Mouse (Mus musculus) CH12.LX (cell line): ENCODE data around the gene 2410004B18Rik. TPM values are rescaled to one million over a fixed set of nuclear protein-coding genes. Genes with fewer than 3 reads are reported as not detected.
A peak's percentile ranks its signal among the peaks of the same experiment; 100 is the strongest.

Source experiments
- DNase-seq: peaks from one replicate; pipeline ENCODE4 v3.0.0-alpha.2; 2013; ENCODE audit errors: extremely low read depth
- H3K27ac ChIP-seq: 2 replicates; pipeline ENCODE4 v1.5.1; 2012; ENCODE audit warnings: low read depth, mild to moderate bottlenecking, control low read depth, moderate library complexity; ENCODE audit not compliant: insufficient read depth
- H3K27me3 ChIP-seq: replicated peaks from 2 replicates; pipeline ENCODE3; 2012; ENCODE audit warnings: inconsistent platforms
- H3K36me3 ChIP-seq, 2 experiments: replicated peaks in 1 of 2; 2 replicates each; pipeline versions ENCODE3 to v1.6.1; 2012; ENCODE audit warnings: inconsistent platforms in 1 of 2, low read length in 1 of 2, mild to moderate bottlenecking in 1 of 2, mixed read lengths in 1 of 2, moderate library complexity in 1 of 2; ENCODE audit not compliant: control insufficient read depth in 1 of 2, insufficient read depth in 1 of 2
- H3K4me1 ChIP-seq, 2 experiments: 2 replicates each; pipeline ENCODE4 v1.6.1; 2012; ENCODE audit warnings: inconsistent platforms in 1 of 2, moderate library complexity in 1 of 2; ENCODE audit not compliant: insufficient read depth in 2 of 2, control insufficient read depth in 1 of 2
- H3K4me2 ChIP-seq: 2 replicates; pipeline ENCODE4 v1.6.1; 2012; ENCODE audit warnings: low read depth, mild to moderate bottlenecking, control low read depth; ENCODE audit not compliant: poor library complexity, insufficient read depth, severe bottlenecking
- H3K4me3 ChIP-seq, 3 experiments: fragments of 150-350 bp in 1 of 3; sonication (generic) in 1 of 3; replicated peaks in 1 of 3; 2 replicates each; pipeline versions ENCODE3 to v1.5.1; 2011 to 2012; ENCODE audit warnings: low read depth in 2 of 3, low read length in 2 of 3, mild to moderate bottlenecking in 2 of 3, moderate library complexity in 2 of 3, control low read depth in 1 of 3, improper control_type of control experiment in 1 of 3, inconsistent platforms in 1 of 3, mixed read lengths in 1 of 3; ENCODE audit not compliant: poor library complexity in 1 of 3
- H3K79me2 ChIP-seq: replicated peaks from 2 replicates; pipeline ENCODE4 v1.6.1; 2012; ENCODE audit warnings: mild to moderate bottlenecking, moderate library complexity; ENCODE audit not compliant: control insufficient read depth, poor library complexity, insufficient read depth, severe bottlenecking; ENCODE audit errors: extremely low read depth
- H3K9ac ChIP-seq: 2 replicates; pipeline ENCODE4 v1.6.1; 2012; ENCODE audit warnings: low read depth, mild to moderate bottlenecking, control low read depth, moderate library complexity; ENCODE audit not compliant: insufficient read depth
- H3K9me3 ChIP-seq: replicated peaks from 2 replicates; pipeline ENCODE3; 2012; ENCODE audit warnings: low read length, inconsistent platforms, mixed read lengths
- BHLHE40 ChIP-seq: IDR thresholded peaks from 2 replicates; pipeline ENCODE4 v1.6.1; 2011; ENCODE audit warnings: mild to moderate bottlenecking, low read depth, low read length, improper control_type of control experiment
- CHD1 ChIP-seq: IDR thresholded peaks from 2 replicates; pipeline ENCODE4 v1.6.1; 2012; ENCODE audit warnings: low read depth, low read length, improper control_type of control experiment, inconsistent platforms
- CTCF ChIP-seq, 2 experiments: IDR thresholded peaks in 1 of 2; conservative IDR thresholded peaks in 1 of 2; 2 replicates each; pipeline ENCODE4 v1.5.1; 2011 to 2012; ENCODE audit warnings: low read depth in 2 of 2, low read length in 2 of 2, improper control_type of control experiment in 1 of 2, inconsistent platforms in 1 of 2, mild to moderate bottlenecking in 1 of 2, moderate library complexity in 1 of 2
- E2F4 ChIP-seq: IDR thresholded peaks from 2 replicates; pipeline ENCODE4 v1.6.1; 2011; ENCODE audit warnings: low read depth, low read length, improper control_type of control experiment; ENCODE audit not compliant: insufficient replicate concordance
- ELF1 ChIP-seq: IDR thresholded peaks from 2 replicates; pipeline ENCODE4 v1.6.1; 2014; ENCODE audit warnings: low read depth, mild to moderate bottlenecking, inconsistent platforms, low read length, improper control_type of control experiment
- EP300 ChIP-seq: IDR thresholded peaks from 2 replicates; pipeline ENCODE4 v1.6.1; 2011; ENCODE audit warnings: low read length, improper control_type of control experiment
- ETS1 ChIP-seq: conservative IDR thresholded peaks from 2 replicates; pipeline ENCODE4 v1.6.1; 2012; ENCODE audit warnings: low read depth, mild to moderate bottlenecking, inconsistent platforms, low read length, improper control_type of control experiment, moderate library complexity
- GABPA ChIP-seq: IDR thresholded peaks from 2 replicates; pipeline ENCODE4 v1.6.1; 2012; ENCODE audit warnings: low read depth, low read length, improper control_type of control experiment, inconsistent platforms; ENCODE audit not compliant: insufficient replicate concordance
- HCFC1 ChIP-seq: IDR thresholded peaks from 2 replicates; pipeline ENCODE4 v1.6.1; 2012; ENCODE audit warnings: low read depth, mild to moderate bottlenecking, inconsistent platforms, low read length, improper control_type of control experiment
- IRF4 ChIP-seq: IDR thresholded peaks from 2 replicates; pipeline ENCODE4 v1.6.1; 2014; ENCODE audit warnings: low read depth, mild to moderate bottlenecking, inconsistent platforms, low read length, improper control_type of control experiment
- JUN ChIP-seq: IDR thresholded peaks from 2 replicates; pipeline ENCODE4 v1.6.1; 2011; ENCODE audit warnings: low read depth, mild to moderate bottlenecking, low read length, improper control_type of control experiment, moderate library complexity; ENCODE audit not compliant: insufficient read depth
- MAFK ChIP-seq: IDR thresholded peaks from 2 replicates; pipeline ENCODE4 v1.6.1; 2011; ENCODE audit warnings: low read length, improper control_type of control experiment; ENCODE audit not compliant: insufficient replicate concordance
- MAX ChIP-seq: IDR thresholded peaks from 2 replicates; pipeline ENCODE4 v1.6.1; 2011; ENCODE audit warnings: low read length, improper control_type of control experiment
- MAZ ChIP-seq: IDR thresholded peaks from 2 replicates; pipeline ENCODE4 v1.6.1; 2012; ENCODE audit warnings: low read depth, mild to moderate bottlenecking, inconsistent platforms, low read length, improper control_type of control experiment, moderate library complexity
- MEF2A ChIP-seq: IDR thresholded peaks from 2 replicates; pipeline ENCODE4 v1.6.1; 2014; ENCODE audit warnings: low read depth, mild to moderate bottlenecking, inconsistent platforms, low read length, improper control_type of control experiment, borderline replicate concordance
- MXI1 ChIP-seq: IDR thresholded peaks from 2 replicates; pipeline ENCODE4 v1.6.1; 2011; ENCODE audit warnings: mild to moderate bottlenecking, low read depth, low read length, improper control_type of control experiment
- NELFE ChIP-seq: IDR thresholded peaks from 2 replicates; pipeline ENCODE4 v1.6.1; 2011; ENCODE audit warnings: low read depth, low read length, improper control_type of control experiment
- NRF1 ChIP-seq: IDR thresholded peaks from 2 replicates; pipeline ENCODE4 v1.6.1; 2014; ENCODE audit warnings: low read depth, mild to moderate bottlenecking, inconsistent platforms, low read length, improper control_type of control experiment, moderate library complexity
- PAX5 ChIP-seq: IDR thresholded peaks from 2 replicates; pipeline ENCODE4 v1.6.1; 2012; ENCODE audit warnings: low read length, inconsistent platforms, mixed read lengths
- POLR2A ChIP-seq: IDR thresholded peaks from 2 replicates; pipeline ENCODE4 v1.6.1; 2011; ENCODE audit warnings: low read depth, mild to moderate bottlenecking, improper control_type of control experiment, low read length
- POLR2AphosphoS2 ChIP-seq: IDR thresholded peaks from 2 replicates; pipeline ENCODE4 v1.6.1; 2011; ENCODE audit warnings: low read depth, low read length, improper control_type of control experiment
- RCOR1 ChIP-seq: conservative IDR thresholded peaks from 2 replicates; pipeline ENCODE4 v1.6.1; 2012; ENCODE audit warnings: low read depth, mild to moderate bottlenecking, inconsistent platforms, low read length, improper control_type of control experiment
- SIN3A ChIP-seq: IDR thresholded peaks from 2 replicates; pipeline ENCODE4 v1.6.1; 2012; ENCODE audit warnings: low read length, improper control_type of control experiment, inconsistent platforms
- SMC3 ChIP-seq: IDR thresholded peaks from 2 replicates; pipeline ENCODE4 v1.6.1; 2011; ENCODE audit warnings: low read depth, low read length, improper control_type of control experiment
- TBP ChIP-seq: conservative IDR thresholded peaks from 2 replicates; pipeline ENCODE4 v1.6.1; 2011; ENCODE audit warnings: low read depth, low read length, improper control_type of control experiment
- TCF12 ChIP-seq: IDR thresholded peaks from 2 replicates; pipeline ENCODE4 v1.6.1; 2014; ENCODE audit warnings: low read depth, mild to moderate bottlenecking, inconsistent platforms, low read length, improper control_type of control experiment
- UBTF ChIP-seq: IDR thresholded peaks from 2 replicates; pipeline ENCODE4 v1.6.1; 2012; ENCODE audit warnings: low read depth, mild to moderate bottlenecking, inconsistent platforms, low read length, improper control_type of control experiment, moderate library complexity
- USF1 ChIP-seq: IDR thresholded peaks from 2 replicates; pipeline ENCODE4 v1.6.1; 2014; ENCODE audit warnings: low read depth, mild to moderate bottlenecking, inconsistent platforms, low read length, improper control_type of control experiment
- USF2 ChIP-seq: conservative IDR thresholded peaks from 2 replicates; pipeline ENCODE4 v1.6.1; 2011; ENCODE audit warnings: low read depth, low read length, improper control_type of control experiment
- ZC3H11A ChIP-seq: IDR thresholded peaks from 2 replicates; pipeline ENCODE4 v1.6.1; 2012; ENCODE audit warnings: low read depth, mild to moderate bottlenecking, inconsistent platforms, low read length, improper control_type of control experiment
- ZKSCAN1 ChIP-seq: IDR thresholded peaks from 2 replicates; pipeline ENCODE4 v1.6.1; 2012; ENCODE audit warnings: low read depth, inconsistent platforms, low read length, improper control_type of control experiment, borderline replicate concordance
- dilution Hi-C: fragments of 300-500 bp; cut with MboI; formaldehyde crosslinking; loops from 2 replicates; pipeline ENCODE4 v1.14.3; 2020; ENCODE audit warnings: low sequenced_read_pairs; ENCODE audit not compliant: extremely low pct_unique_long_range_greater_than_20kb, extremely low pct_ligation_motif_present
- in situ Hi-C: fragments of 300-500 bp; cut with MboI; formaldehyde crosslinking; loops from 3 replicates; pipeline ENCODE4 v1.14.3; 2019; ENCODE audit warnings: low sequenced_read_pairs, low pct_ligation_motif_present, low pct_unique_long_range_greater_than_20kb, mixed read lengths
- polyA plus RNA-seq: library from polyadenylated mRNA; unstranded; fragments of >175 nt; gene quantifications from 2 replicates; pipeline ENCODE4 v1.2.1, GENCODE M21; 2012; ENCODE audit warnings: low read depth; ENCODE audit not compliant: insufficient read length
- total RNA-seq, 2 experiments: library from RNA; depleted of rRNA; stranded (reverse); fragments of 300-350 nt in 1 of 2; fragments of >200 nt in 1 of 2; gene quantifications; 2 replicates each; pipeline ENCODE4 v1.2.3; 2012 to 2014

Gene 2410004B18Rik
- total and polyA plus RNA-seq, 3 experiments: 51.9 to 138 (median 123) TPM

DNA sequence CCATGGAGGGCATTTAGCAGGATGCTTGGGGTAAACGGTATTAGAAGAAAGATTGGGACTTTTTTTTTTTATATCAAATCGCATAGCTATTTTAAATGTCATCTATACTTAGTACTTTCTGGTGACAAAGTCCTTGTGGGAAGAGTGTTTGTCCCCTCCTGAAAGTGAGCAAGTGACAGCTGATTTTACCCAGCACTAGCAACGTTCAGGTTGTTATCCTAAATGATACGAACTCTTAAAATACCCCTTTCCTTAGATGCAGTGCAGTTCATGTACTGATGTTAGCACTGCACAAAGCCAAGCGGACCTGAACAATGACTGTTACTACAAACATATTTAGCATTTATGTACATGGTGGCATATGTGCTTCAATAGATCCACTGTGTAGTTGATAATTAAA, 29.0 kb downstream of the 2410004B18Rik start:
- dilution Hi-C loops: no loop called here
- no peak overlapping the region for H3K4me2 ChIP-seq
- DNase-seq: no peak
- in situ Hi-C loops: no loop called here
- no peaks in the 10 kb centered on the region for H3K27me3 ChIP-seq
- H3K9ac ChIP-seq: no peak overlapping the region
- H3K27ac ChIP-seq: no peak overlapping the region
- H3K9me3 ChIP-seq: no peaks in the 10 kb centered on the region
- H3K4me1 ChIP-seq: peaks cover 0 to 12% of the 10 kb centered on the region in 2 experiments; a peak in 2 of 4 replicates
- no peaks in the 10 kb centered on the region for H3K36me3 ChIP-seq
- no peaks in the 10 kb centered on the region for H3K79me2 ChIP-seq
- TF ChIP-seq EP300 (no peak), USF1 (no peak), USF2 (no peak), NRF1 (no peak), CTCF (conservative IDR thresholded peaks at IDR 0.05 in 1 of 2, IDR thresholded peaks at IDR 0.05 in 1 of 2; ENCODE audit: low read depth in 2 of 2, low read length in 2 of 2) (no peak), PAX5 (no peak), GABPA (no peak), ETS1 (no peak), MEF2A (no peak), TCF12 (no peak), JUN (no peak), BHLHE40 (no peak), HCFC1 (no peak), MXI1 (no peak), SIN3A (no peak)
- TF ChIP-seq, all 38 proteins: peak for 0
- H3K4me3 ChIP-seq: no peak overlapping the region

- Histone ChIP-seq H3K9me3 (peaks cover 6% of the 10 kb centered on the region), H3K27me3 (no peaks in the 10 kb centered on the region), H3K4me3 (peak overlapping the region in 1 of 3 experiments; percentile 4), H3K27ac (no peak overlapping the region), H3K9ac (no peak overlapping the region), H3K79me2 (no peaks in the 10 kb centered on the region), H3K4me1 (peaks cover 0 to 12% of the 10 kb centered on the region in 2 experiments; a peak in 2 of 4 replicates), H3K4me2 (no peak overlapping the region), H3K36me3 (no peaks in the 10 kb centered on the region)
- in situ Hi-C loops (no loop called here), dilution Hi-C loops (no loop called here)
- DNase-seq: peak; percentile 77
- no peak for TF ChIP-seq CHD1
- TF ChIP-seq MEF2A: 0 out of 2 replicates have a peak, but pooled peaks have one; percentile 24
- TF ChIP-seq ELF1: peak; percentile 71
- no peak for TF ChIP-seq UBTF
- no peak for TF ChIP-seq GABPA
- no peak for TF ChIP-seq SMC3
- peak; percentile 74 for TF ChIP-seq MAFK
- no peak for TF ChIP-seq MAX
- no peak for TF ChIP-seq NELFE
- peak; percentile 76 for TF ChIP-seq NRF1
- no peak for TF ChIP-seq MXI1
- TF ChIP-seq E2F4: no peak
- no peak for TF ChIP-seq ZKSCAN1
- TF ChIP-seq CTCF (conservative IDR thresholded peaks at IDR 0.05 in 1 of 2, IDR thresholded peaks at IDR 0.05 in 1 of 2; ENCODE audit: low read depth in 2 of 2, low read length in 2 of 2): no peak
- TF ChIP-seq TBP: no peak
- 0 out of 2 replicates have a peak, but pooled peaks have one; percentile 9 for TF ChIP-seq RCOR1
- TF ChIP-seq POLR2A: no peak
- peak; percentile 81 for TF ChIP-seq ETS1
- no peak for TF ChIP-seq ZC3H11A
- TF ChIP-seq POLR2AphosphoS2: no peak
- TF ChIP-seq MAZ: no peak
- peak; percentile 65; the same call in 1 of the 2 replicates for TF ChIP-seq TCF12
- peak; percentile 86 for TF ChIP-seq BHLHE40
- no peak for TF ChIP-seq SIN3A
- TF ChIP-seq JUN: no peak
- no peak; the same call in 1 of the 2 replicates for TF ChIP-seq EP300
- TF ChIP-seq HCFC1: no peak; the same call in 1 of the 2 replicates
- 0 out of 2 replicates have a peak, but pooled peaks have one; percentile 4 for TF ChIP-seq IRF4
Measured at GRCm38 (mm10) chr3:145969031-145969501, 31.3 kb downstream of the 2410004B18Rik start.
